ENCODE assay signal across 39 mouse cellular contexts in the genomic region with DNA sequence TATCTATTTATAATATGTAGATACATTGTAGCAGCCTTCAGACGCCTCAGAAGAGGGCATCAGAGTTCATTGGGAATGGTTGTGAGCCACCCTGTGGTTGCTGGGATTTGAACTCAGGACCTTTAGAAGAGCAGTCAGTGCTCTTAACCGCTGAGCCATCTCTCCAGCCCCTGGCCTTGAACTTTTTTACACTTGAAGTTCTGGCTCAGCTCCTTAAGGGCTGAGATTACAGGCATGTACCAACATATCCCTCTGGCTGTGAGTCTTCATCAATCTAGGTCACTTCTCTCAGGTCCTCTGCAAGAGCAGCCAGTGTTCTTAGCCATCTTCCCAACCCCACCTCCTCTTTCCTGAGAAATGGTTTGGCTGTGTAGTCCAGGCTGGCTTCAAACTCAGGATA. TPM values are rescaled to one million over a fixed set of nuclear protein-coding genes. Genes with fewer than 3 reads are reported as not detected.
"Had no signal": no experiment of that assay in that cellular context is flagged by ENCODE, and none has a peak within 500 bp of the region (broad histone marks: within the 10 kb centered on the region; RNA-seq: fewer than 3 reads in every experiment).

No protein-coding gene starts in this region.

- H3K27ac ChIP-seq: left cerebral cortex, adult 2 months; limb, embryonic 12.5 days; limb, embryonic 13.5 days; limb, embryonic 15.5 days; liver, embryonic 12.5 days; liver, embryonic 13.5 days; liver, embryonic 14.5 days; liver, embryonic 15.5 days; lung, embryonic 15.5 days; macrophage; midbrain, embryonic 10.5 days; midbrain, embryonic 12.5 days; midbrain, embryonic 13.5 days; midbrain, embryonic 15.5 days had no signal

- H3K4me3 ChIP-seq: left cerebral cortex, adult 2 months; limb, embryonic 12.5 days; limb, embryonic 13.5 days; limb, embryonic 15.5 days; liver, embryonic 12.5 days; liver, embryonic 13.5 days; liver, embryonic 15.5 days; lung, embryonic 15.5 days; megakaryocyte, embryonic 14.5 days; midbrain, embryonic 10.5 days; midbrain, embryonic 12.5 days; midbrain, embryonic 13.5 days; midbrain, embryonic 15.5 days; myocyte had no signal

- H3K4me2 ChIP-seq: limb, embryonic 12.5 days; limb, embryonic 13.5 days; limb, embryonic 15.5 days; liver, embryonic 11.5 days; liver, embryonic 12.5 days; liver, embryonic 13.5 days; liver, embryonic 15.5 days; lung, embryonic 14.5 days; lung, embryonic 15.5 days; midbrain, embryonic 11.5 days; midbrain, embryonic 12.5 days; midbrain, embryonic 13.5 days; midbrain, embryonic 15.5 days had no signal

- H3K4me1 ChIP-seq: limb, embryonic 12.5 days; limb, embryonic 13.5 days; limb, embryonic 15.5 days; lung, embryonic 15.5 days; midbrain, embryonic 12.5 days; midbrain, embryonic 13.5 days; midbrain, embryonic 15.5 days had no signal

- H3K36me3 ChIP-seq: limb, embryonic 12.5 days; limb, embryonic 13.5 days; limb, embryonic 15.5 days; liver, embryonic 12.5 days; liver, embryonic 13.5 days; liver, embryonic 15.5 days; lung, embryonic 15.5 days; midbrain, embryonic 10.5 days; midbrain, embryonic 12.5 days; midbrain, embryonic 13.5 days; midbrain, embryonic 15.5 days had no signal

- DNase-seq: left cerebral cortex, postnatal 4 days; liver; liver, embryonic 13.5 days; liver, postnatal 0 days; lung, adult 18-20 months; lung, adult 2 months; lung, embryonic 14.5 days; lung, postnatal 10 days; lung, postnatal 14 days; lung, postnatal 4 days; midbrain, embryonic 14.5 days had no signal

- H3K27me3 ChIP-seq: limb, embryonic 12.5 days; limb, embryonic 13.5 days; limb, embryonic 15.5 days; liver, embryonic 12.5 days; liver, embryonic 13.5 days; liver, embryonic 15.5 days; lung, embryonic 15.5 days; midbrain, embryonic 12.5 days; midbrain, embryonic 13.5 days; midbrain, embryonic 15.5 days had no signal

- H3K9me3 ChIP-seq: limb, embryonic 12.5 days; limb, embryonic 13.5 days; limb, embryonic 15.5 days; liver, embryonic 12.5 days; liver, embryonic 13.5 days; liver, embryonic 15.5 days; lung, embryonic 15.5 days; megakaryocyte, embryonic 14.5 days; midbrain, embryonic 10.5 days; midbrain, embryonic 12.5 days; midbrain, embryonic 13.5 days; midbrain, embryonic 15.5 days had no signal

- H3K9ac ChIP-seq: limb, embryonic 12.5 days; limb, embryonic 13.5 days; limb, embryonic 15.5 days; liver, embryonic 12.5 days; liver, embryonic 13.5 days; liver, embryonic 14.5 days; liver, embryonic 15.5 days; liver, postnatal 0 days; lung, embryonic 14.5 days; lung, embryonic 15.5 days; midbrain, embryonic 12.5 days; midbrain, embryonic 13.5 days; midbrain, embryonic 15.5 days had no signal

RNA-seq across cellular contexts. Expression of gene Hcar1, which starts 10.5 kb away (rescaled TPM):
- total RNA-seq: megakaryocyte progenitor cell, adult 5-6 weeks; megakaryocyte-erythroid progenitor cell, adult 5-6 weeks; monocyte, adult 5-6 weeks had no signal
- polyA plus RNA-seq: limb, embryonic 12.5 days; liver, adult 2 months; macrophage; midbrain, embryonic 10.5 days; midbrain, embryonic 11.5 days; myocyte had no signal

RNA-seq across cellular contexts. Expression of gene Hcar2, which starts 25.0 kb away (rescaled TPM):
- total RNA-seq: left cerebral cortex, adult 2 months; left cerebral cortex, postnatal 10 days; left cerebral cortex, postnatal 14 days; left cerebral cortex, postnatal 25 days; left cerebral cortex, postnatal 36 days; left cerebral cortex, postnatal 4 days; megakaryocyte-erythroid progenitor cell, adult 5-6 weeks; midbrain, postnatal 0 days had no signal
- polyA plus RNA-seq: limb, embryonic 11.5 days; liver, embryonic 11.5 days; lung, embryonic 14.5 days; midbrain, embryonic 10.5 days; midbrain, embryonic 11.5 days; midbrain, embryonic 12.5 days; midbrain, embryonic 13.5 days; midbrain, embryonic 15.5 days; midbrain, embryonic 16.5 days; midbrain, postnatal 0 days; myocyte had no signal

RNA-seq across cellular contexts. Expression of gene Gm43518, which starts 36.9 kb away (rescaled TPM):
- total RNA-seq: left cerebral cortex, postnatal 14 days; megakaryocyte progenitor cell, adult 5-6 weeks; megakaryocyte-erythroid progenitor cell, adult 5-6 weeks; midbrain, postnatal 0 days; monocyte, adult 5-6 weeks had no signal
- polyA plus RNA-seq: macrophage, myocyte had no signal
